Mouse (Mus musculus) heart, embryonic 16.5 days (tissue): Measurements from ENCODE around the gene Rsph6a. TPM values are rescaled to one million over a fixed set of nuclear protein-coding genes. Genes with fewer than 3 reads are reported as not detected.
A peak's percentile ranks its signal among the peaks of the same experiment; 100 is the strongest.

Source experiments
- ATAC-seq: fragments of 200-750 bp; cut with Nextera tagmentation; replicated peaks from 2 replicates; pipeline ENCODE4 v1.8.0; 2017; ENCODE audit warnings: moderate number of reproducible peaks; ENCODE audit not compliant: insufficient read depth, low FRiP score; ENCODE audit errors: extremely low read depth
- H3K27ac ChIP-seq: fragments of 300-500 bp; sonication (generic); 2 replicates; pipeline ENCODE4 v1.5.1; 2014; ENCODE audit warnings: mild to moderate bottlenecking, low read length, control low read depth, moderate library complexity
- H3K27me3 ChIP-seq: fragments of 300-500 bp; sonication (generic); 2 replicates; pipeline ENCODE4 v1.6.1; 2014; ENCODE audit warnings: low read length, mixed read lengths; ENCODE audit not compliant: control insufficient read depth, insufficient read depth
- H3K36me3 ChIP-seq: fragments of 300-500 bp; sonication (generic); 2 replicates; pipeline ENCODE4 v1.6.1; 2014; ENCODE audit not compliant: control insufficient read depth, insufficient read depth
- H3K4me1 ChIP-seq: fragments of 300-500 bp; sonication (generic); 2 replicates; pipeline ENCODE4 v1.6.1; 2014; ENCODE audit warnings: low read length, mixed read lengths; ENCODE audit not compliant: control insufficient read depth, insufficient read depth
- H3K4me2 ChIP-seq: fragments of 300-500 bp; sonication (generic); 2 replicates; pipeline ENCODE4 v1.6.1; 2014; ENCODE audit warnings: low read depth, mild to moderate bottlenecking, control low read depth, low read length
- H3K4me3 ChIP-seq: fragments of 300-500 bp; sonication (generic); 2 replicates; pipeline ENCODE4 v1.5.1; 2014; ENCODE audit warnings: mild to moderate bottlenecking, control low read depth, low read length
- H3K9ac ChIP-seq: fragments of 300-500 bp; sonication (generic); 2 replicates; pipeline ENCODE4 v1.6.1; 2014; ENCODE audit warnings: low read length, control low read depth
- H3K9me3 ChIP-seq: fragments of 300-500 bp; sonication (generic); replicated peaks from 2 replicates; pipeline ENCODE4 v1.6.1; 2016; ENCODE audit warnings: low read length; ENCODE audit not compliant: control insufficient read depth
- WGBS: fragments of 180-500 bp; shearing (Covaris S2); extraction: QIAGEN DNeasy Blood & Tissue Kit; methylation state at CpG from one replicate; pipeline ENCODE4 v1.1.7; 2014; 5-methylcytosine and 5-hydroxymethylcytosine counted together
- polyA plus RNA-seq: library from polyadenylated mRNA; unstranded; fragments of >200 nt; fragmentation: Nextera tagmentation; extraction: Ambion mirVana; gene quantifications from 2 replicates; pipeline ENCODE4 v1.2.1, GENCODE M21; 2015

Gene Rsph6a
- polyA plus RNA-seq, 1 experiment from 2014 or later = not detected

DNA sequence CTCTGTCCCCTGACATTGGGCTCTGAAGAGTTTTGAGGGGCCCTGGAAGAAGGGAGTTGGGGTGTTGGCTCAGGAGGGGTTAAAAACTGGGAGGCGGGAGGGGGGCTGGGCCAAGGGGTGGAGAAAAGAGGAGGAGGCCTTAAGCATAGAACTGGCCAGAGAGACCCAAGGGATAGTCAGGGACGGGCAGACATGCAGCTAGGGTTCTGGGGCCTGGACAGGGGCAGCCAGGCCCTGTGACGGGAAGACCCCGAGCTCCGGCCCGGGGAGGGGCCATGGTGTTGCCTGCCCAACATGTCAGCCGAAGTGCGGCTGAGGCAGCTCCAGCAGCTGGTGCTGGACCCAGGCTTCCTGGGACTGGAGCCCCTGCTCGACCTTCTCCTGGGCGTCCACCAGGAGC is 29.2 kb downstream of the Rsph6a start, which contains the start of gene Dmpk:
TSS of gene Dmpk (plus strand) at position 149 of the 400 bp plus-strand sequence.
- no peaks in the 10 kb centered on the region for H3K27me3 ChIP-seq
- peak within 1 kb of the TSS; percentile 72 for H3K4me2 ChIP-seq
- WGBS = 26% methylated on average over 10 of the region's 10 CpGs
- peaks cover 50% of the 10 kb centered on the region for H3K4me1 ChIP-seq
- no peaks in the 10 kb centered on the region for H3K9me3 ChIP-seq
- H3K9ac ChIP-seq = peak within 1 kb of the TSS; percentile 80
- peak within 1 kb of the TSS; percentile 95 for H3K27ac ChIP-seq
- ATAC-seq = peak; percentile 75
- H3K4me3 ChIP-seq = peak within 1 kb of the TSS; percentile 63
- peaks cover 44% of the 10 kb centered on the region for H3K36me3 ChIP-seq

DNA sequence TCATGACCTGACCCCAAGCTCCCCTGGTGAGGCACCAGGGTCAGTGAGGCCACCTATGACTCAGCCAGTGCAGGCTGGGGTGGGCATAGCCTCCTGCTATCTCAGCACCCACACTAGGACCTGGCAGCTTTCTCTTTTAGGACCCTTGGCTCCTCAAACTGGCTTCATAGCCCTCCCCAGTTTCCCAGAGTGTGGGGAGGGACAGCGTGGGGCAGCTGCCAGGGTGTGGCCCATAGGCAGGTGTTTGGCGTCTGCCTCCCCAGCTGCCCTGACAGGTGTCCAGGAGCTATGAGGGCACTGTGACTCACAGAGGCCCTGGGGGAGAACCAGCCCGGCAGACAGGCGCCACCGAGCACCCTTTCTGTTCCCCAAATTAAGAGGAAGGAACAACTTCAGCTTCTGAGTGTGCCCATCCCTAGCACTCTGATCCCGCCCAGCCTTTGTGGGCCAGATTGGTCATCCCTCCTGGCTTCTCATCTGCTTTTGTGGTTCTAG is 29.8 kb downstream of the Rsph6a start:
- Histone ChIP-seq H3K27me3 (no peaks in the 10 kb centered on the region), H3K27ac (peak overlapping the region; percentile 95), H3K9me3 (no peaks in the 10 kb centered on the region), H3K36me3 (peaks cover 42% of the 10 kb centered on the region), H3K9ac (peak overlapping the region; percentile 80), H3K4me2 (peak overlapping the region; percentile 72), H3K4me1 (peaks cover 50% of the 10 kb centered on the region), H3K4me3 (peak overlapping the region; percentile 63)
- 60% methylated on average over 6 of the region's 6 CpGs for WGBS
- no peak for ATAC-seq

DNA sequence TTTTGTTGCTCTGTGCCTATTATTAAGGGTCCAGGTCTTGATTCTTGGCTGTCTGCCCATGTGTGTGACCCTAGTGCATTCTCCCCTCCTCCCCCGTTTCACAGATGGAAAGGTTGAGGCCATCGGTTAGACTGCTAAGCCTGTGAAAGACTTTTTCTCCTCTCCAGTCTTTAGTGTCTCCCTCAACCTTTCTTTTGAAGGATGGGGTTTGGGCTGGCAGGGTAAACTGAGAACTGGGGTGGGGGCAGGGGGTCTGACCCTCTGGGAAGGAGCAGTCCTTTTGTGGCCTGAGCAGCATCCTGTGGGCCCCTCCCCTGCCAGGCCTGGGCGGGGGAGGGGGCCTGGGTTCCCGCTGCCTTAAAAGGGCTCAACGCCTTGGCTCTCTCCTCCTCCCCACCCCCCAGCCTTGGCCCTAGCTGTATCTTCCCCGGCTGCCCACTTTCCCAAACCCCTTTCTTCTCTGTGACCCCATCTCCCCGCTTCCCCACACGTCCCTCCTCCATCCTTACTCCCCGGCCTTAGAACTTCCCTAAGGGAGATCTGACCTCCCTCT is 30.5 kb downstream of the Rsph6a start:
- no peaks in the 10 kb centered on the region for H3K9me3 ChIP-seq
- no peak for ATAC-seq
- H3K9ac ChIP-seq = peak overlapping the region; percentile 80
- H3K4me3 ChIP-seq = peak overlapping the region; percentile 63
- H3K27ac ChIP-seq = peak overlapping the region; percentile 56
- H3K4me1 ChIP-seq = peaks cover 50% of the 10 kb centered on the region
- H3K36me3 ChIP-seq = peaks cover 42% of the 10 kb centered on the region
- WGBS = 28% methylated on average over 9 of the region's 9 CpGs
- H3K4me2 ChIP-seq = peak overlapping the region; percentile 72
- no peaks in the 10 kb centered on the region for H3K27me3 ChIP-seq

DNA sequence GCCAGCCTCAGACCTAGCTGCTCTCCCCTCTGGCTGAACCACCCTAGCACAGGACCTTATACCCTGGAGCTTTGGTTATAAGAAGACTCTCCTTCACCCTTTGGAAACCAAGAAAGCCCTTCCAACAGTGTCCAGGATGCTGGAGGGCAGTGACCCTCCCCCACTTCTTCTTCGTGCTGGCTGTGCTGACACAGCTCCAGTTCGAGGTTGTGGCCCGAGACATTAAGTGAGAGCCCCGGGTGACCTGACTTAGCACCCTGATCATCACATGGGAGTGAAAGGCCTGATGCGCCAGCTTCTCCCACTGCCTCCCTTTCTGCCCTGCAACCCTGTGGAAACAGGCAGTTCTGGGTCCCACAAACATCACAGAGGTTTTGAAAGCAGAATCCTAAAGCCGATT is 31.0 kb downstream of the Rsph6a start:
- H3K4me3 ChIP-seq = peak overlapping the region; percentile 63
- WGBS = 14% methylated on average over 6 of the region's 6 CpGs
- H3K27ac ChIP-seq = peak overlapping the region; percentile 56
- peak overlapping the region; percentile 72 for H3K4me2 ChIP-seq
- peaks cover 38% of the 10 kb centered on the region for H3K36me3 ChIP-seq
- H3K9me3 ChIP-seq = no peaks in the 10 kb centered on the region
- peaks cover 50% of the 10 kb centered on the region for H3K4me1 ChIP-seq
- no peaks in the 10 kb centered on the region for H3K27me3 ChIP-seq
- no peak for ATAC-seq
- H3K9ac ChIP-seq = peak overlapping the region; percentile 80

- Histone ChIP-seq H3K9me3 (no peaks in the 10 kb centered on the region), H3K4me1 (peaks cover 50% of the 10 kb centered on the region), H3K36me3 (peaks cover 39% of the 10 kb centered on the region), H3K27me3 (no peaks in the 10 kb centered on the region), H3K27ac (peak overlapping the region; percentile 56; the same call in 1 of the 2 replicates), H3K4me2 (peak overlapping the region; percentile 72), H3K9ac (peak overlapping the region; percentile 80; the same call in 1 of the 2 replicates), H3K4me3 (peak overlapping the region; percentile 63)
- ATAC-seq = no peak
- whole genome bisulfite sequencing = 15% methylated on average over 13 of the region's 14 CpGs
Measured at GRCm38 (mm10) chr7:19086042-19086441, 31.6 kb downstream of the Rsph6a start.

DNA sequence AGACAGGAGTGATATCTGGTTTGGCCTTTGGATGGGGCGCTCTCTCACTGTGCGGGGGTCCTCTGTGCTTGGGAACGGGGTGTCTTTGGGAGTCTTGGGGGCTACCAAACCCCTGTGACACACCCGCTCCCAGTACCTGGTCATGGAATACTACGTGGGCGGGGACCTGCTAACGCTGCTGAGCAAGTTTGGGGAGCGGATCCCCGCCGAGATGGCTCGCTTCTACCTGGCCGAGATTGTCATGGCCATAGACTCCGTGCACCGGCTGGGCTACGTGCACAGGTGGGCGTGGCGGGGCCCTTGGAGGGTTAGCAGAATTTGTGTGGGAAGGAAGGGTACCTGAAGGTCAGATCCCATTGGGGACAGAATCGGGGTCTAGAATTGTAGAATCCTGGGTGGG is 32.3 kb downstream of the Rsph6a start:
- Histone ChIP-seq H3K9me3 (no peaks in the 10 kb centered on the region), H3K4me1 (peaks cover 50% of the 10 kb centered on the region), H3K27me3 (no peaks in the 10 kb centered on the region), H3K9ac (no peak overlapping the region), H3K4me3 (no peak overlapping the region), H3K4me2 (no peak overlapping the region), H3K27ac (no peak overlapping the region), H3K36me3 (peaks cover 34% of the 10 kb centered on the region)
- ATAC-seq = no peak
- WGBS = 67% methylated on average over 18 of the region's 18 CpGs

- Histone ChIP-seq H3K9ac (no peak overlapping the region), H3K4me1 (peaks cover 48% of the 10 kb centered on the region), H3K9me3 (no peaks in the 10 kb centered on the region), H3K27ac (no peak overlapping the region), H3K4me3 (no peak overlapping the region), H3K4me2 (no peak overlapping the region), H3K36me3 (peaks cover 28% of the 10 kb centered on the region), H3K27me3 (no peaks in the 10 kb centered on the region)
- 40% methylated on average over 10 of the region's 10 CpGs for WGBS
- no peak for ATAC-seq
Measured at GRCm38 (mm10) chr7:19088813-19089212, 34.3 kb downstream of the Rsph6a start.

GRCm38 (mm10) chr7:19091913-19092312 is 37.4 kb downstream of the Rsph6a start:
- ATAC-seq = no peak
- peak overlapping the region; percentile 5; the same call in 1 of the 2 replicates for H3K9ac ChIP-seq
- H3K4me2 ChIP-seq = peak overlapping the region; percentile 94; the same call in 1 of the 2 replicates
- peaks cover 28% of the 10 kb centered on the region for H3K36me3 ChIP-seq
- H3K27ac ChIP-seq = peak overlapping the region; percentile 73; the same call in 1 of the 2 replicates
- H3K4me1 ChIP-seq = peaks cover 31% of the 10 kb centered on the region
- no peaks in the 10 kb centered on the region for H3K27me3 ChIP-seq
- H3K9me3 ChIP-seq = no peaks in the 10 kb centered on the region
- 45% methylated on average over 17 of the region's 17 CpGs for WGBS
- H3K4me3 ChIP-seq = no peak overlapping the region

DNA sequence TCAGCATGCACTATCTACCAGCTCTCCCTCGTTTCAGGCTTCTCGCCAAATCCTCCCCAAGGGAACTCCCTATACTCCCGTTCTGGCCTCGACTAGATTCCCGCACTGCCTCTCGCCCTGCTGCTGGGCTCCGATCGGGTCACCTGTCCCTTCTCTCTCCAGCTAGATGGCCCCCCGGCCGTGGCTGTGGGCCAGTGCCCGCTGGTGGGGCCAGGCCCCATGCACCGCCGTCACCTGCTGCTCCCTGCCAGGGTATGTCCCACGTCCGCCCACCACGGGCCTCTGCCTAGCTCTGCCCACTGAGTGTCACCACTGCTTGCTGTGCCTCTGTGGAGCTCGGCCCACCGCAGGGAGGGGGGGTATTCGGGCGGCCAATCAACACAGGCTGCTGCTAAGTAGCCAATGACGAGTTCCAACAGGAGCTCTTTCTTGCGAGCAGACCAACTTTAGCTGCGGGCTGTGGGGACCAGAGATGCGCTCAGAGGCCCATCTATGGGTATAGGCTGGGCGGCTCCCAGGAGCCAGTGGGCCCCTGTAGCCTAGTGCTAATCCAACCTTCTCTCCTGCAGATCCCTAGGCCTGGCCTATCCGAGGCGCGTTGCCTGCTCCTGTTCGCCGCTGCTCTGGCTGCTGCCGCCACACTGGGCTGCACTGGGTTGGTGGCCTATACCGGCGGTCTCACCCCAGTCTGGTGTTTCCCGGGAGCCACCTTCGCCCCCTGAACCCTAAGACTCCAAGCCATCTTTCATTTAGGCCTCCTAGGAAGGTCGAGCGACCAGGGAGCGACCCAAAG is 38.1 kb downstream of the Rsph6a start:
- Histone ChIP-seq H3K4me3 (peak overlapping the region; percentile 65), H3K27me3 (no peaks in the 10 kb centered on the region), H3K36me3 (peaks cover 22% of the 10 kb centered on the region), H3K9ac (peak overlapping the region; percentile 55), H3K4me2 (peak overlapping the region; percentile 94), H3K9me3 (no peaks in the 10 kb centered on the region), H3K4me1 (peaks cover 38% of the 10 kb centered on the region), H3K27ac (peak overlapping the region; percentile 73)
- ATAC-seq = peak; percentile 34
- WGBS = 10% methylated on average over 38 of the region's 38 CpGs
